Mouse (Mus musculus) hindbrain, postnatal 0 days (tissue): ENCODE measurements around the gene Kctd10. TPM values are rescaled to one million over a fixed set of nuclear protein-coding genes. Genes with fewer than 3 reads are reported as not detected.

ENCODE experiments used
- ATAC-seq: fragments of 200-750 bp; cut with Nextera tagmentation; 2 replicates; pipeline ENCODE4 v1.8.0; 2017; ENCODE audit warnings: mild to moderate bottlenecking, moderate TSS enrichment, moderate library complexity
- DNase-seq: peaks from one replicate; pipeline ENCODE4 v3.0.0-alpha.2; 2015; ENCODE audit warnings: low spot score
- H3K27ac ChIP-seq: fragments of 300-500 bp; sonication (generic); 2 replicates; pipeline ENCODE4 v1.5.1; 2014; ENCODE audit warnings: mild to moderate bottlenecking
- H3K27me3 ChIP-seq: fragments of 300-500 bp; sonication (generic); 2 replicates; pipeline ENCODE4 v1.6.1; 2014; ENCODE audit warnings: low read length, mixed read lengths; ENCODE audit not compliant: insufficient read depth
- H3K36me3 ChIP-seq: fragments of 300-500 bp; sonication (generic); 2 replicates; pipeline ENCODE4 v1.6.1; 2014; ENCODE audit warnings: low read length, mixed read lengths; ENCODE audit not compliant: insufficient read depth
- H3K4me1 ChIP-seq: fragments of 300-500 bp; sonication (generic); 2 replicates; pipeline ENCODE4 v1.6.1; 2014; ENCODE audit warnings: antibody characterized with exemption, low read length, mixed read lengths; ENCODE audit not compliant: insufficient read depth
- H3K4me2 ChIP-seq: fragments of 300-500 bp; sonication (generic); 2 replicates; pipeline ENCODE4 v1.6.1; 2014; ENCODE audit warnings: low read depth, mild to moderate bottlenecking, low read length, moderate library complexity, mixed read lengths
- H3K4me3 ChIP-seq: fragments of 300-500 bp; sonication (generic); 2 replicates; pipeline ENCODE4 v1.5.1; 2014; ENCODE audit warnings: low read length
- H3K9ac ChIP-seq: fragments of 300-500 bp; sonication (generic); replicated peaks from 2 replicates; pipeline ENCODE4 v1.6.1; 2014; ENCODE audit warnings: mild to moderate bottlenecking, low read length, moderate library complexity, mixed read lengths
- H3K9me3 ChIP-seq: fragments of 300-500 bp; sonication (generic); 2 replicates; pipeline ENCODE4 v1.6.1; 2016; ENCODE audit warnings: low read length, mixed read lengths
- CTCF ChIP-seq: IDR thresholded peaks from 2 replicates; pipeline ENCODE4 v1.5.1; 2016; ENCODE audit warnings: antibody characterized with exemption, control low read depth, low read depth
- WGBS: fragments of 180-500 bp; shearing (Covaris S2); extraction: QIAGEN DNeasy Blood & Tissue Kit; methylation state at CpG from one replicate; pipeline ENCODE4 v1.1.7; 2014; 5-methylcytosine and 5-hydroxymethylcytosine counted together
- polyA plus RNA-seq: library from polyadenylated mRNA; unstranded; fragments of >200 nt; fragmentation: Nextera tagmentation; extraction: Ambion mirVana; gene quantifications from 2 replicates; pipeline ENCODE4 v1.2.1, GENCODE M21; 2015
- total RNA-seq: library from RNA; depleted of rRNA; stranded (reverse); fragments of >200 nt; gene quantifications from 2 replicates; pipeline ENCODE4 v1.2.3, GENCODE M21; 2014; rRNA removed

Kctd10 gene
- total RNA-seq (43.2 and 43.8 TPM in 2 replicates), polyA plus RNA-seq (47.5 and 48.0 TPM in 2 replicates)

GRCm38 (mm10) chr5:114380209-114381012, at the start of gene Kctd10, which contains the start of gene Ube3b:
Gene Kctd10 (minus strand): TSS chr5:114380508.
Gene Ube3b (plus strand): TSS chr5:114380607.
- peak within 1 kb of the TSS; percentile 92 for H3K27ac ChIP-seq
- no peak for TF ChIP-seq CTCF
- peak within 1 kb of the TSS; percentile 84 for H3K9ac ChIP-seq
- no peaks in the 10 kb centered on the region for H3K9me3 ChIP-seq
- DNase-seq (peak; percentile 95), ATAC-seq (peak; percentile 96)
- under 1% methylated on average over 71 of the region's 74 CpGs for WGBS
- H3K36me3 ChIP-seq = peaks cover 5% of the 10 kb centered on the region; the same call in 1 of the 2 replicates
- peak within 1 kb of the TSS; percentile 87 for H3K4me3 ChIP-seq
- no peaks in the 10 kb centered on the region for H3K27me3 ChIP-seq
- H3K4me1 ChIP-seq = peaks cover 12% of the 10 kb centered on the region
- peak within 1 kb of the TSS; percentile 84 for H3K4me2 ChIP-seq

GRCm38 (mm10) chr5:114429781-114430180, 49.5 kb upstream of the Kctd10 start:
- TF ChIP-seq CTCF = no peak
- H3K27me3 ChIP-seq = no peaks in the 10 kb centered on the region
- no peak overlapping the region for H3K4me2 ChIP-seq
- no peaks in the 10 kb centered on the region for H3K9me3 ChIP-seq
- no peak overlapping the region for H3K9ac ChIP-seq
- H3K4me1 ChIP-seq = peaks cover 7% of the 10 kb centered on the region; the same call in 1 of the 2 replicates
- H3K36me3 ChIP-seq = no peaks in the 10 kb centered on the region
- H3K4me3 ChIP-seq = no peak overlapping the region
- peak; percentile 2; the same call in 1 of the 2 replicates for ATAC-seq
- peak overlapping the region; percentile 17; the same call in 1 of the 2 replicates for H3K27ac ChIP-seq
- WGBS = 65% methylated on average over 7 of the region's 7 CpGs
- no peak for DNase-seq

GRCm38 (mm10) chr5:114428621-114429020, 48.3 kb upstream of the Kctd10 start:
- Histone ChIP-seq H3K36me3 (no peaks in the 10 kb centered on the region), H3K9me3 (no peaks in the 10 kb centered on the region), H3K27ac (peak overlapping the region; percentile 17; the same call in 1 of the 2 replicates), H3K4me1 (peaks cover 7% of the 10 kb centered on the region; the same call in 1 of the 2 replicates), H3K4me2 (no peak overlapping the region), H3K4me3 (no peak overlapping the region), H3K27me3 (no peaks in the 10 kb centered on the region), H3K9ac (no peak overlapping the region)
- ATAC-seq (0 out of 2 replicates have a peak, but pooled peaks have one; percentile 21), DNase-seq (peak; percentile 65)
- WGBS = 55% methylated on average over 18 of the region's 18 CpGs
- no peak for TF ChIP-seq CTCF

GRCm38 (mm10) chr5:114426732-114427131, 46.4 kb upstream of the Kctd10 start:
- H3K9me3 ChIP-seq = no peaks in the 10 kb centered on the region
- no peaks in the 10 kb centered on the region for H3K36me3 ChIP-seq
- no peak overlapping the region for H3K27ac ChIP-seq
- ATAC-seq (no peak), DNase-seq (no peak)
- H3K9ac ChIP-seq = no peak overlapping the region
- peaks cover 7% of the 10 kb centered on the region; the same call in 1 of the 2 replicates for H3K4me1 ChIP-seq
- 55% methylated on average over 6 of the region's 6 CpGs for WGBS
- no peak overlapping the region for H3K4me3 ChIP-seq
- no peak overlapping the region for H3K4me2 ChIP-seq
- no peak for TF ChIP-seq CTCF
- H3K27me3 ChIP-seq = no peaks in the 10 kb centered on the region

GRCm38 (mm10) chr5:114423961-114424360, 43.7 kb upstream of the Kctd10 start:
- no peak for TF ChIP-seq CTCF
- Histone ChIP-seq H3K4me1 (peaks cover 7% of the 10 kb centered on the region; the same call in 1 of the 2 replicates), H3K4me2 (no peak overlapping the region), H3K9ac (no peak overlapping the region), H3K27me3 (no peaks in the 10 kb centered on the region), H3K4me3 (no peak overlapping the region), H3K36me3 (peaks cover 19% of the 10 kb centered on the region), H3K9me3 (no peaks in the 10 kb centered on the region), H3K27ac (no peak overlapping the region)
- WGBS = 32% methylated on average over 5 of the region's 5 CpGs
- ATAC-seq (no peak), DNase-seq (peak; percentile 43)

GRCm38 (mm10) chr5:114422591-114422990, 42.3 kb upstream of the Kctd10 start:
- Histone ChIP-seq H3K27ac (no peak overlapping the region), H3K9ac (no peak overlapping the region), H3K9me3 (no peaks in the 10 kb centered on the region), H3K4me3 (no peak overlapping the region), H3K27me3 (no peaks in the 10 kb centered on the region), H3K4me2 (no peak overlapping the region), H3K36me3 (peaks cover 31% of the 10 kb centered on the region), H3K4me1 (peaks cover 7% of the 10 kb centered on the region; the same call in 1 of the 2 replicates)
- DNase-seq = no peak
- no peak for TF ChIP-seq CTCF
- 37% methylated on average over 5 of the region's 5 CpGs for WGBS
- ATAC-seq = no peak
